Mouse (Mus musculus): ENCODE results near the gene Jazf1. TPM values are rescaled to one million over a fixed set of nuclear protein-coding genes. Genes with fewer than 3 reads are reported as not detected.

Gene Jazf1
- polyA plus RNA-seq, 1 experiment from 2014 or later: 10.2 TPM

GRCm38 (mm10) chr6:52851975-52852374 is 216.5 kb downstream of the Jazf1 start:
- Histone ChIP-seq H3K36me3 (replicated peaks) (no peaks in the 10 kb centered on the region), H3K4me1 (peaks cover 32% of the 10 kb centered on the region), H3K4me3 (replicated peaks) (no peak overlapping the region), H3K4me2 (no peak overlapping the region), H3K27me3 (peaks cover 58% of the 10 kb centered on the region), H3K9ac (no peak overlapping the region), H3K27ac (peak overlapping the region; percentile 81), H3K9me3 (no peaks in the 10 kb centered on the region)
- WGBS: 43% methylated on average over 3 of the region's 3 CpGs
- ATAC-seq (ENCODE audit: low FRiP score): 0 out of 2 replicates have a peak, but pooled peaks have one; percentile 30

- ATAC-seq (ENCODE audit: low FRiP score): no peak
- Histone ChIP-seq H3K9ac (no peak overlapping the region), H3K27ac (peak overlapping the region; percentile 69), H3K36me3 (replicated peaks) (no peaks in the 10 kb centered on the region), H3K9me3 (no peaks in the 10 kb centered on the region), H3K4me1 (peaks cover 30% of the 10 kb centered on the region), H3K27me3 (peaks cover 49% of the 10 kb centered on the region), H3K4me2 (no peak overlapping the region), H3K4me3 (replicated peaks) (no peak overlapping the region)
- 41% methylated on average over 5 of the region's 5 CpGs for WGBS
Measured at GRCm38 (mm10) chr6:52851019-52851418, 217.4 kb downstream of the Jazf1 start.

GRCm38 (mm10) chr6:52848199-52848598 is 220.2 kb downstream of the Jazf1 start:
- Histone ChIP-seq H3K4me1 (peaks cover 26% of the 10 kb centered on the region), H3K9me3 (no peaks in the 10 kb centered on the region), H3K4me3 (replicated peaks) (no peak overlapping the region), H3K27ac (no peak overlapping the region), H3K27me3 (peaks cover 43% of the 10 kb centered on the region), H3K9ac (no peak overlapping the region), H3K36me3 (replicated peaks) (no peaks in the 10 kb centered on the region), H3K4me2 (no peak overlapping the region)
- ATAC-seq (ENCODE audit: low FRiP score): no peak
- 82% methylated on average over 6 of the region's 6 CpGs for WGBS

- Histone ChIP-seq H3K4me3 (replicated peaks) (no peak overlapping the region), H3K9ac (no peak overlapping the region), H3K4me1 (peaks cover 8% of the 10 kb centered on the region), H3K36me3 (replicated peaks) (no peaks in the 10 kb centered on the region), H3K4me2 (no peak overlapping the region), H3K27me3 (peaks cover 58% of the 10 kb centered on the region), H3K27ac (no peak overlapping the region), H3K9me3 (no peaks in the 10 kb centered on the region)
- no peak for ATAC-seq (ENCODE audit: low FRiP score)
- 91% methylated on average over 2 of the region's 2 CpGs for WGBS
Measured at GRCm38 (mm10) chr6:52846314-52846713, 222.1 kb downstream of the Jazf1 start.

GRCm38 (mm10) chr6:52844741-52845140 is 223.7 kb downstream of the Jazf1 start:
- H3K4me3 ChIP-seq (replicated peaks): no peak overlapping the region
- no peak overlapping the region for H3K9ac ChIP-seq
- ATAC-seq (ENCODE audit: low FRiP score): no peak
- H3K36me3 ChIP-seq (replicated peaks): no peaks in the 10 kb centered on the region
- H3K4me2 ChIP-seq: no peak overlapping the region
- 88% methylated on average over 3 of the region's 3 CpGs for WGBS
- no peaks in the 10 kb centered on the region for H3K9me3 ChIP-seq
- no peak overlapping the region for H3K27ac ChIP-seq
- peaks cover 12% of the 10 kb centered on the region for H3K4me1 ChIP-seq
- H3K27me3 ChIP-seq: peaks cover 64% of the 10 kb centered on the region

GRCm38 (mm10) chr6:52843027-52843426 is 225.4 kb downstream of the Jazf1 start:
- H3K27ac ChIP-seq: no peak overlapping the region
- WGBS: 52% methylated on average over 4 of the region's 4 CpGs
- peaks cover 18% of the 10 kb centered on the region for H3K4me1 ChIP-seq
- H3K4me2 ChIP-seq: no peak overlapping the region
- H3K9me3 ChIP-seq: no peaks in the 10 kb centered on the region
- H3K9ac ChIP-seq: no peak overlapping the region
- H3K27me3 ChIP-seq: peaks cover 64% of the 10 kb centered on the region
- no peak for ATAC-seq (ENCODE audit: low FRiP score)
- H3K4me3 ChIP-seq (replicated peaks): no peak overlapping the region
- no peaks in the 10 kb centered on the region for H3K36me3 ChIP-seq (replicated peaks)

GRCm38 (mm10) chr6:52842598-52842997 is 225.8 kb downstream of the Jazf1 start:
- Histone ChIP-seq H3K4me2 (no peak overlapping the region), H3K4me1 (peaks cover 21% of the 10 kb centered on the region), H3K27ac (no peak overlapping the region), H3K36me3 (replicated peaks) (no peaks in the 10 kb centered on the region), H3K9ac (no peak overlapping the region), H3K4me3 (replicated peaks) (no peak overlapping the region), H3K9me3 (no peaks in the 10 kb centered on the region), H3K27me3 (peaks cover 64% of the 10 kb centered on the region)
- no peak for ATAC-seq (ENCODE audit: low FRiP score)
- WGBS: 85% methylated on average over 6 of the region's 6 CpGs

- no peaks in the 10 kb centered on the region for H3K36me3 ChIP-seq (replicated peaks)
- no peak for ATAC-seq (ENCODE audit: low FRiP score)
- H3K4me3 ChIP-seq (replicated peaks): no peak overlapping the region
- H3K4me2 ChIP-seq: no peak overlapping the region
- whole genome bisulfite sequencing: 88% methylated on average over 2 of the region's 2 CpGs
- H3K27ac ChIP-seq: no peak overlapping the region
- H3K4me1 ChIP-seq: peaks cover 21% of the 10 kb centered on the region
- H3K9me3 ChIP-seq: no peaks in the 10 kb centered on the region
- H3K27me3 ChIP-seq: peaks cover 66% of the 10 kb centered on the region
- H3K9ac ChIP-seq: no peak overlapping the region
Measured at GRCm38 (mm10) chr6:52841611-52842010, 226.8 kb downstream of the Jazf1 start.

GRCm38 (mm10) chr6:52840589-52841044 is 227.8 kb downstream of the Jazf1 start:
- Histone ChIP-seq H3K4me2 (no peak overlapping the region), H3K27ac (0 out of 2 replicates have a peak overlapping the region, but pooled peaks have one; percentile 33), H3K4me3 (replicated peaks) (no peak overlapping the region), H3K36me3 (replicated peaks) (no peaks in the 10 kb centered on the region), H3K9me3 (no peaks in the 10 kb centered on the region), H3K27me3 (peaks cover 74% of the 10 kb centered on the region), H3K4me1 (peaks cover 21% of the 10 kb centered on the region), H3K9ac (no peak overlapping the region)
- ATAC-seq (ENCODE audit: low FRiP score): no peak
- 33% methylated on average over 9 of the region's 9 CpGs for WGBS

- peaks cover 65% of the 10 kb centered on the region for H3K27me3 ChIP-seq
- whole genome bisulfite sequencing: 2% methylated on average over 8 of the region's 8 CpGs
Measured at GRCm38 (mm10) chr6:52838691-52839090, 229.7 kb downstream of the Jazf1 start.

GRCm38 (mm10) chr6:52837792-52838191 is 230.6 kb downstream of the Jazf1 start:
- no peaks in the 10 kb centered on the region for H3K36me3 ChIP-seq (replicated peaks)
- 54% methylated on average over 4 of the region's 4 CpGs for WGBS
- H3K4me2 ChIP-seq: no peak overlapping the region
- no peaks in the 10 kb centered on the region for H3K9me3 ChIP-seq
- no peak overlapping the region for H3K9ac ChIP-seq
- no peak overlapping the region for H3K27ac ChIP-seq
- peaks cover 64% of the 10 kb centered on the region for H3K27me3 ChIP-seq
- H3K4me1 ChIP-seq: peaks cover 21% of the 10 kb centered on the region
- ATAC-seq (ENCODE audit: low FRiP score): no peak
- H3K4me3 ChIP-seq (replicated peaks): no peak overlapping the region

More at GRCm38 (mm10) chr6:52838691-52839090, 229.7 kb downstream of the Jazf1 start:
- no peak overlapping the region for H3K9ac ChIP-seq
- no peak overlapping the region for H3K4me3 ChIP-seq (replicated peaks)
- no peak overlapping the region for H3K4me2 ChIP-seq
- no peak overlapping the region for H3K27ac ChIP-seq
- H3K4me1 ChIP-seq: peaks cover 21% of the 10 kb centered on the region
- peak; percentile 74 for ATAC-seq (ENCODE audit: low FRiP score)
- no peaks in the 10 kb centered on the region for H3K36me3 ChIP-seq (replicated peaks)
- H3K9me3 ChIP-seq: no peaks in the 10 kb centered on the region

- no peak overlapping the region for H3K27ac ChIP-seq
- no peak overlapping the region for H3K4me3 ChIP-seq (replicated peaks)
- H3K27me3 ChIP-seq: peaks cover 65% of the 10 kb centered on the region
- no peak for ATAC-seq (ENCODE audit: low FRiP score)
- no peak overlapping the region for H3K9ac ChIP-seq
- H3K36me3 ChIP-seq (replicated peaks): no peaks in the 10 kb centered on the region
- no peak overlapping the region for H3K4me2 ChIP-seq
- WGBS: 87% methylated on average over 15 of the region's 15 CpGs
- H3K9me3 ChIP-seq: no peaks in the 10 kb centered on the region
- H3K4me1 ChIP-seq: peaks cover 21% of the 10 kb centered on the region
Measured at GRCm38 (mm10) chr6:52836201-52836950, 232.1 kb downstream of the Jazf1 start.

GRCm38 (mm10) chr6:52827752-52828277 is 240.6 kb downstream of the Jazf1 start:
- no peak overlapping the region for H3K4me2 ChIP-seq
- H3K4me1 ChIP-seq: peaks cover 39% of the 10 kb centered on the region
- H3K9ac ChIP-seq: no peak overlapping the region
- ATAC-seq (ENCODE audit: low FRiP score): no peak
- WGBS: 75% methylated on average over 2 of the region's 2 CpGs
- H3K27ac ChIP-seq: no peak overlapping the region
- peaks cover 67% of the 10 kb centered on the region for H3K27me3 ChIP-seq
- no peaks in the 10 kb centered on the region for H3K9me3 ChIP-seq
- no peak overlapping the region for H3K4me3 ChIP-seq (replicated peaks)
- H3K36me3 ChIP-seq (replicated peaks): no peaks in the 10 kb centered on the region
